Mouse (Mus musculus) myocyte (in vitro differentiated cells): ENCODE measurements around the gene Trmt10c. TPM values are rescaled to one million over a fixed set of nuclear protein-coding genes. Genes with fewer than 3 reads are reported as not detected.

Source experiments
- H3K27me3 ChIP-seq: one replicate; pipeline ENCODE4 v1.6.1; 2011; ENCODE audit not compliant: control insufficient read depth, insufficient read depth, insufficient read length
- H3K36me3 ChIP-seq: one replicate; pipeline ENCODE4 v1.6.1; 2011; ENCODE audit not compliant: control insufficient read depth, insufficient read depth
- H3K4me2 ChIP-seq: one replicate; pipeline ENCODE4 v1.6.1; 2011; ENCODE audit warnings: low read depth, control low read depth
- H3K4me3 ChIP-seq: one replicate; pipeline ENCODE4 v1.5.1; 2011; ENCODE audit warnings: mild to moderate bottlenecking, control low read depth, moderate library complexity
- H3K79me2 ChIP-seq: one replicate; pipeline ENCODE4 v1.6.1; 2011; ENCODE audit not compliant: control insufficient read depth, insufficient read depth
- H3ac ChIP-seq: one replicate; pipeline ENCODE4 v1.6.1; 2011; ENCODE audit not compliant: control insufficient read depth, insufficient read length
- CEBPB ChIP-seq: IDR thresholded peaks from 2 replicates; pipeline ENCODE4 v1.6.1; 2011; ENCODE audit warnings: mild to moderate bottlenecking, moderate library complexity; ENCODE audit not compliant: poor library complexity, insufficient read depth, severe bottlenecking
- E2F4 ChIP-seq: IDR thresholded peaks from one replicate; pipeline ENCODE4 v1.6.1; 2011; ENCODE audit warnings: mild to moderate bottlenecking, control low read depth, moderate library complexity; ENCODE audit not compliant: insufficient read depth
- MAX ChIP-seq: IDR thresholded peaks from one replicate; pipeline ENCODE4 v1.6.1; 2011; ENCODE audit warnings: low read depth, mild to moderate bottlenecking, control low read depth
- MYOD1 ChIP-seq, 3 experiments: IDR thresholded peaks; one replicate each; pipeline ENCODE4 v1.6.1; 2011; ENCODE audit warnings: control low read depth in 2 of 3, low read depth in 2 of 3, mild to moderate bottlenecking in 2 of 3, moderate library complexity in 1 of 3; ENCODE audit not compliant: insufficient read length in 2 of 3, control insufficient read depth in 1 of 3
- MYOG ChIP-seq, 3 experiments: IDR thresholded peaks; one replicate each; pipeline ENCODE4 v1.6.1; 2011; ENCODE audit warnings: control low read depth in 2 of 3, low read depth in 2 of 3, mild to moderate bottlenecking in 2 of 3; ENCODE audit not compliant: insufficient read length in 2 of 3, control insufficient read depth in 1 of 3, insufficient read depth in 1 of 3
- POLR2A ChIP-seq: IDR thresholded peaks from one replicate; pipeline ENCODE4 v1.6.1; 2011; ENCODE audit warnings: low read depth, mild to moderate bottlenecking, control low read depth, moderate library complexity; ENCODE audit not compliant: insufficient read length
- POLR2AphosphoS2 ChIP-seq: IDR thresholded peaks from one replicate; pipeline ENCODE4 v1.6.1; 2011; ENCODE audit warnings: low read depth, control low read depth; ENCODE audit not compliant: insufficient read length
- REST ChIP-seq: IDR thresholded peaks from one replicate; pipeline ENCODE4 v1.6.1; 2011; ENCODE audit warnings: mild to moderate bottlenecking, control low read depth, moderate library complexity; ENCODE audit not compliant: insufficient read depth, insufficient read length
- SRF ChIP-seq: IDR thresholded peaks from one replicate; pipeline ENCODE4 v1.6.1; 2011; ENCODE audit warnings: low read depth; ENCODE audit not compliant: control insufficient read depth, insufficient read length
- TCF12 ChIP-seq: IDR thresholded peaks from one replicate; pipeline ENCODE4 v1.6.1; 2011; ENCODE audit warnings: mild to moderate bottlenecking, control low read depth; ENCODE audit not compliant: poor library complexity, insufficient read depth, severe bottlenecking
- TCF3 ChIP-seq: IDR thresholded peaks from one replicate; pipeline ENCODE4 v1.6.1; 2011; ENCODE audit warnings: low read depth, control low read depth; ENCODE audit not compliant: insufficient read length
- USF1 ChIP-seq: IDR thresholded peaks from one replicate; pipeline ENCODE4 v1.6.1; 2011; ENCODE audit warnings: low read depth, mild to moderate bottlenecking, control low read depth, moderate library complexity
- polyA plus RNA-seq: library from polyadenylated mRNA; unstranded; fragments of >200 nt; fragmentation: generic; extraction: Trizol; gene quantifications from one replicate; pipeline ENCODE4 v1.2.1, GENCODE M21; 2012; ENCODE audit warnings: missing spikeins

Gene Trmt10c
- polyA plus RNA-seq, 1 experiment = 6.0 TPM

- Histone ChIP-seq H3ac (peak within 1 kb of the TSS; percentile 79), H3K4me2 (peak within 1 kb of the TSS; percentile 92), H3K27me3 (no peaks in the 10 kb centered on the region), H3K79me2 (peaks cover 55% of the 10 kb centered on the region), H3K36me3 (peaks cover 11% of the 10 kb centered on the region), H3K4me3 (peak within 1 kb of the TSS; percentile 83)
- TF ChIP-seq MYOG (IDR thresholded peaks at IDR 0.05; ENCODE audit: control insufficient read depth in 1 of 3, insufficient read depth in 1 of 3, insufficient read length in 2 of 3, low read depth in 2 of 3) (peak in 1 of 3 experiments; percentile 47), REST (peak; percentile 7), POLR2AphosphoS2 (peak; percentile 100), USF1 (no peak), TCF12 (no peak), MYOD1 (IDR thresholded peaks at IDR 0.05; ENCODE audit: control insufficient read depth in 1 of 3, insufficient read length in 2 of 3, low read depth in 2 of 3) (no peak), TCF3 (no peak), SRF (peak; percentile 48), POLR2A (peak; percentile 100), CEBPB (no peak)
Observed at GRCm38 (mm10) chr16:56029661-56030082, 7.9 kb downstream of the Trmt10c start, which contains the start of gene Pcnp. Pcnp (minus strand) TSS chr16:56029739.

GRCm38 (mm10) chr16:56028722-56029551, 8.7 kb downstream of the Trmt10c start:
- Histone ChIP-seq H3K4me2 (peak overlapping the region; percentile 90), H3K79me2 (peaks cover 56% of the 10 kb centered on the region), H3K4me3 (peak overlapping the region; percentile 83), H3K36me3 (peaks cover 3% of the 10 kb centered on the region), H3K27me3 (no peaks in the 10 kb centered on the region), H3ac (peak overlapping the region; percentile 79)
- TF ChIP-seq TCF12 (no peak), MYOG (IDR thresholded peaks at IDR 0.05; ENCODE audit: control insufficient read depth in 1 of 3, insufficient read depth in 1 of 3, insufficient read length in 2 of 3, low read depth in 2 of 3) (no peak), POLR2AphosphoS2 (no peak), CEBPB (no peak), MAX (no peak), USF1 (no peak), POLR2A (no peak), SRF (no peak)

- Histone ChIP-seq H3K4me2 (peak overlapping the region; percentile 90), H3K79me2 (peaks cover 61% of the 10 kb centered on the region), H3K27me3 (no peaks in the 10 kb centered on the region), H3K36me3 (no peaks in the 10 kb centered on the region), H3K4me3 (peak overlapping the region; percentile 83), H3ac (no peak overlapping the region)
- TF ChIP-seq MAX (no peak), POLR2AphosphoS2 (no peak), SRF (no peak), E2F4 (no peak), USF1 (no peak), REST (no peak), CEBPB (no peak), MYOD1 (IDR thresholded peaks at IDR 0.05; ENCODE audit: control insufficient read depth in 1 of 3, insufficient read length in 2 of 3, low read depth in 2 of 3) (no peak), TCF12 (no peak), POLR2A (no peak), TCF3 (no peak), MYOG (IDR thresholded peaks at IDR 0.05; ENCODE audit: control insufficient read depth in 1 of 3, insufficient read depth in 1 of 3, insufficient read length in 2 of 3, low read depth in 2 of 3) (no peak)
Observed at GRCm38 (mm10) chr16:56027854-56028629, 9.6 kb downstream of the Trmt10c start.

GRCm38 (mm10) chr16:56019660-56020059, 18.0 kb downstream of the Trmt10c start:
- H3K36me3 ChIP-seq = peaks cover 28% of the 10 kb centered on the region
- H3K27me3 ChIP-seq = no peaks in the 10 kb centered on the region
- no peak overlapping the region for H3K4me3 ChIP-seq
- no peak overlapping the region for H3ac ChIP-seq
- H3K79me2 ChIP-seq = peaks cover 41% of the 10 kb centered on the region
- H3K4me2 ChIP-seq = no peak overlapping the region
- TF ChIP-seq MYOG (IDR thresholded peaks at IDR 0.05; ENCODE audit: control insufficient read depth in 1 of 3, insufficient read depth in 1 of 3, insufficient read length in 2 of 3, low read depth in 2 of 3) = no peak
- TF ChIP-seq REST = no peak
- no peak for TF ChIP-seq E2F4
- no peak for TF ChIP-seq TCF3
- TF ChIP-seq SRF = no peak
- TF ChIP-seq TCF12 = no peak
- no peak for TF ChIP-seq USF1
- no peak for TF ChIP-seq POLR2AphosphoS2
- no peak for TF ChIP-seq MAX
- no peak for TF ChIP-seq POLR2A
- TF ChIP-seq CEBPB = no peak
- no peak for TF ChIP-seq MYOD1 (IDR thresholded peaks at IDR 0.05; ENCODE audit: control insufficient read depth in 1 of 3, insufficient read length in 2 of 3, low read depth in 2 of 3)
